Mouse (Mus musculus) forebrain, embryonic 14.5 days (tissue): ENCODE results near the gene Lix1. TPM values are rescaled to one million over a fixed set of nuclear protein-coding genes. Genes with fewer than 3 reads are reported as not detected.
A peak's percentile ranks its signal among the peaks of the same experiment; 100 is the strongest.

Source experiments
- ATAC-seq: fragments of 200-750 bp; cut with Nextera tagmentation; 2 replicates; pipeline ENCODE4 v1.8.0; 2017; ENCODE audit warnings: mild to moderate bottlenecking, moderate library complexity
- DNase-seq: peaks from one replicate; pipeline ENCODE4 v3.0.0-alpha.2; 2015; ENCODE audit warnings: low spot score
- H3K27ac ChIP-seq: fragments of 300-500 bp; sonication (generic); 2 replicates; pipeline ENCODE4 v1.5.1; 2014; ENCODE audit warnings: low read depth, mild to moderate bottlenecking, control low read depth, low read length, moderate library complexity
- H3K27me3 ChIP-seq: fragments of 300-500 bp; sonication (generic); replicated peaks from 2 replicates; pipeline ENCODE4 v1.6.1; 2014; ENCODE audit warnings: low read length, control low read depth, mixed read lengths; ENCODE audit not compliant: control insufficient read depth, insufficient read depth
- H3K36me3 ChIP-seq: fragments of 300-500 bp; sonication (generic); 2 replicates; pipeline ENCODE4 v1.6.1; 2014; ENCODE audit warnings: low read length, control low read depth; ENCODE audit not compliant: control insufficient read depth, insufficient read depth
- H3K4me1 ChIP-seq: fragments of 300-500 bp; sonication (generic); 2 replicates; pipeline ENCODE4 v1.6.1; 2014; ENCODE audit warnings: antibody characterized with exemption, low read length, control low read depth; ENCODE audit not compliant: control insufficient read depth, insufficient read depth
- H3K4me2 ChIP-seq: fragments of 300-500 bp; sonication (generic); 2 replicates; pipeline ENCODE4 v1.6.1; 2014; ENCODE audit warnings: mild to moderate bottlenecking, control low read depth, low read length
- H3K4me3 ChIP-seq: fragments of 300-500 bp; sonication (generic); 2 replicates; pipeline ENCODE4 v1.5.1; 2014; ENCODE audit warnings: low read depth, low read length, control low read depth
- H3K9ac ChIP-seq: fragments of 300-500 bp; sonication (generic); 2 replicates; pipeline ENCODE4 v1.6.1; 2014; ENCODE audit warnings: mild to moderate bottlenecking, low read length, control low read depth, moderate library complexity
- H3K9me3 ChIP-seq: fragments of 300-500 bp; sonication (generic); replicated peaks from 2 replicates; pipeline ENCODE4 v1.6.1; 2016; ENCODE audit warnings: low read length, control low read depth, mixed read lengths; ENCODE audit not compliant: control insufficient read depth
- WGBS: fragments of 180-500 bp; shearing (Covaris S2); extraction: QIAGEN DNeasy Blood & Tissue Kit; methylation state at CpG from one replicate; pipeline ENCODE4 v1.1.7; 2014; 5-methylcytosine and 5-hydroxymethylcytosine counted together
- polyA plus RNA-seq: library from polyadenylated mRNA; unstranded; fragments of >200 nt; fragmentation: Nextera tagmentation; extraction: Ambion mirVana; gene quantifications from 2 replicates; pipeline ENCODE4 v1.2.1, GENCODE M21; 2014

The Lix1 gene
- polyA plus RNA-seq, 1 experiment from 2014 or later = 26.9 TPM

DNA sequence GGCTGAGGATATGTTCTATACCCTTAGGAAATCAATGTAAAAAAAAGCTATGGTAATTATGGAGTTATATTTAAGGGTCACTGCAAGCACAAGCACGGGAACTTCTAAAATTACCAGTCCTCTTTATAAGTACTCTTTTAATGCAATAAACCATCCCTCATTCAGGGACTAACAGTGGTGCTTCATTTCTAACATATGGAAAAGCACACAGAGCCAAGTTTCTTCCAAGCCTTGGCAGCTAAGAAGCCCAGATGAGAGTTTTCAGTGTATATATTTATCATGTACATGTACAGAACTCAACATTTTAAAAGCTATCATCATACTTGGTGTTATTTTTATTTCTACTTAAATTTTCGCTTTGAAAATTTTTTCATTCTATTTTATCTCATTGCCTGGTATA, 26.4 kb downstream of the Lix1 start:
- H3K9me3 ChIP-seq = no peaks in the 10 kb centered on the region
- H3K4me3 ChIP-seq = no peak overlapping the region
- H3K36me3 ChIP-seq = peaks cover 3% of the 10 kb centered on the region; the same call in 1 of the 2 replicates
- 94% methylated on average over 2 of the region's 2 CpGs for WGBS
- H3K27ac ChIP-seq = no peak overlapping the region
- peaks cover 7% of the 10 kb centered on the region; the same call in 1 of the 2 replicates for H3K4me1 ChIP-seq
- no peak overlapping the region for H3K9ac ChIP-seq
- H3K4me2 ChIP-seq = no peak overlapping the region
- DNase-seq = no peak
- ATAC-seq = no peak
- no peaks in the 10 kb centered on the region for H3K27me3 ChIP-seq

DNA sequence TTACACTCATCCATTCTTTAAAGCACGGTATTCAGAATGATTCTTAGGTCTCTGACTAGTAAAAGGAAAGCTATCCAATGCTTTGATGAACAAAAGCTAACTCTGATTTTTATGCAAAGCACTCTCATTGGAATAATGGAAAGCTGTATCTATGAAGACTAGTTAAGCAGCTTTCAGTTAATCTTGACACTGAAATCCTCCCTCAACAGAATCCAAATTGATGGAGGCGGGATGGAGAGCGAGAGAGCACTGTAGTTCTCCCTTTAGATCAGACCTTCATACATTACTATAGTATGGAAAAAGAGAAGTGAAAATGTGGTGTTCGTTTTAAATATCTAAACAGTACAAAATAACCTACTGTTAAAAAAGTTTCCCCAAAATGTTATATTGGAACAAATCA, 31.2 kb downstream of the Lix1 start:
- Histone ChIP-seq H3K4me1 (0 out of 2 replicates have a peak, but pooled peaks cover 2% of the 10 kb centered on the region), H3K36me3 (peaks cover 3% of the 10 kb centered on the region; the same call in 1 of the 2 replicates), H3K27ac (no peak overlapping the region), H3K27me3 (no peaks in the 10 kb centered on the region), H3K4me3 (no peak overlapping the region), H3K4me2 (no peak overlapping the region), H3K9me3 (no peaks in the 10 kb centered on the region), H3K9ac (no peak overlapping the region)
- DNase-seq = no peak
- no peak for ATAC-seq
- WGBS = 34% methylated on average over 4 of the region's 4 CpGs

DNA sequence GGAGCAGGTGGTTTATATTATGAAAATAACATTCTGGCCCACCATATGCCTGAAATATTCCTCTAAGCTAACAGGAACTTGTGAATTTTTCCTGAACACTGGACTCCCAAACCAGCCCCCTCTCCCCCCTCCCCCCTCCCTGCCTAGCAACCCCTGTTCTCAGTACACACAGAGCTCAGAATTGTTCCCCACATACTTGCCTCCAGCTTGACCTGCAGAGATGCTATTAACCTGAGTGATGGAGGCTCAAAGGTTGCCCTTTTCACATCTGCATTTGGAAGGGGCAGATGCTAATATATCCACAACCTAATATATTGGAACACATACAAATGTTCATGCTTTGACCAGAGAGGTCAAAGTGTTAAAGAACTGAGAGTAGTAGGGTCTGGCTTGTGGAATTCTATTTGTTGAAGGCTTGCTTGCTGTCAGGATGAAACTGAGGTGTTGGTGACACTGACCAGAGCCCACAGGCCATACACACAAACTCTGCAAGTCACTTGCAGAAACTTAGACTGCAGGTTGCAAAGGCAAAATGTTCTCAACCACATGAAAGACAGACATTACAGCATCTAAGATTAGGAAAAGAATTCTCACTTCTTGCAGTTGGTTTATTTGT, 36.2 kb downstream of the Lix1 start:
- Histone ChIP-seq H3K4me1 (peaks cover 12% of the 10 kb centered on the region), H3K4me2 (no peak overlapping the region), H3K27ac (no peak overlapping the region), H3K36me3 (no peaks in the 10 kb centered on the region), H3K4me3 (no peak overlapping the region), H3K9ac (no peak overlapping the region), H3K9me3 (no peaks in the 10 kb centered on the region), H3K27me3 (no peaks in the 10 kb centered on the region)
- DNase-seq = no peak
- no peak for ATAC-seq

DNA sequence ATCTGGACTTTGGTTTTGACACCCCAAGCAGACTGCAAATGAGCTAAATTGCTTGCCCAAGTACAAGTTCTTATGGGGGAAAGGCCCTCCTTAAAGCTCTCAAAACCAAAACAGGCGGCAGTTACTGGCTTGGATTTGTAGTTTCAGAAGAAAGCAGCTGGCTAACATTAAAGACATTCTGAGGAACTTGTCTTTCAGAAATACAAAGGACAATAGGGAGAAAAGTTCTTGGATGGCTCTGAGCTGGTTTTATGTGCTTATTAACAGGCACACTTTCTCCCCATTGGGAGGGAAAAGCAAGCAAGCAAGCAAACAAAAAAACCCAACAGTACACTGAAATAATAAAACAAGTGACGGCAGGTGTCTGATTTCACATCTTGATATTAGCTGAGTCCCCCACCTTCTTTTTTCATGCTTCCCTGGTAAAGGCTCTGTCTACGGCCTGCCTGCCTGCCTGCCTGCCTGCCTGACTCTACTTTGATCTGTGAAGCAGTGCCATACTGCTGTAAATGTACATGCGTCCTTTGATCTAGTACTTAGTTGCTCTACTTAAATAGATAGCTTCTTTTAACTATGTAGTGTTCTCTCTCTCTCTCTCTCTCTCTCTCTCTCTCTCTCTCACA, 39.5 kb downstream of the Lix1 start:
- H3K27ac ChIP-seq = peak overlapping the region; percentile 14; the same call in 1 of the 2 replicates
- WGBS = 8% methylated on average over 4 of the region's 4 CpGs
- no peak overlapping the region for H3K4me2 ChIP-seq
- DNase-seq (peak; percentile 41), ATAC-seq (peak; percentile 65)
- H3K4me1 ChIP-seq = peaks cover 12% of the 10 kb centered on the region
- no peak overlapping the region for H3K4me3 ChIP-seq
- H3K27me3 ChIP-seq = no peaks in the 10 kb centered on the region
- H3K9me3 ChIP-seq = no peaks in the 10 kb centered on the region
- peaks cover 8% of the 10 kb centered on the region; the same call in 1 of the 2 replicates for H3K36me3 ChIP-seq
- no peak overlapping the region for H3K9ac ChIP-seq

DNA sequence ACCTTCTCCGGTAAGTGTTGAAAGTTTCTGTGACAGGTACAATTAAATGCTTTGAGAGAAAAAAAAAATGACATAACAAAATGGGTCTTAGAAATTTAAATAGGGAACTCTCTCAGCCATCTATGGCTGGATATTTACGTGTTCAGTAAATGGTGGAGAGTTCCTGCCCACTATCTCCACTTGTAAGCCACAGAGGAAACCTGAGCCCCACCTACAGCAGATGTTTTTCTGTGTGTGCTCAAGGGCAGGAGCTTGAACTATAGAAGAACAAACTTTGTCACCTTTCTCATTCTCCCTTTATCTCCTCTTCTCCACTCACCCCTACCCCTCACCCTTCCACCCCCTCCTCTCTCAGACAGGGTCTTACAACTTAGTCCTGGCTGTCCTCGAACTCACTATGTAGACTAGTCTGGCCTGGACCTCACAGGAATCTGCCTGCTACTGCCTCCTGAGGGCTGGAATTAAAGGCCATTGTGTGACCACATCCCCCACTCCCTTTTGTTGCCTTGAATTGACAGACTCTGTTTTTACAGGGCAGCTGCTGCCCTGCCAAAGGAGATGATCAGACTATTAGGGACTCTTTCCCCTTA, 41.9 kb downstream of the Lix1 start:
- Histone ChIP-seq H3K9me3 (no peaks in the 10 kb centered on the region), H3K27ac (no peak overlapping the region), H3K9ac (no peak overlapping the region), H3K4me1 (peaks cover 21% of the 10 kb centered on the region), H3K36me3 (peaks cover 8% of the 10 kb centered on the region; the same call in 1 of the 2 replicates), H3K27me3 (no peaks in the 10 kb centered on the region), H3K4me2 (no peak overlapping the region), H3K4me3 (no peak overlapping the region)
- DNase-seq = no peak
- ATAC-seq = no peak
- WGBS = 94% methylated on average over 3 of the region's 3 CpGs

GRCm38 (mm10) chr17:17446683-17447082, 44.2 kb downstream of the Lix1 start:
- WGBS = 95% methylated on average over 3 of the region's 3 CpGs
- ATAC-seq (no peak), DNase-seq (no peak)
- Histone ChIP-seq H3K9ac (no peak overlapping the region), H3K4me3 (no peak overlapping the region), H3K9me3 (no peaks in the 10 kb centered on the region), H3K4me1 (peaks cover 18% of the 10 kb centered on the region; the same call in 1 of the 2 replicates), H3K36me3 (peaks cover 8% of the 10 kb centered on the region; the same call in 1 of the 2 replicates), H3K4me2 (no peak overlapping the region), H3K27ac (no peak overlapping the region), H3K27me3 (no peaks in the 10 kb centered on the region)

DNA sequence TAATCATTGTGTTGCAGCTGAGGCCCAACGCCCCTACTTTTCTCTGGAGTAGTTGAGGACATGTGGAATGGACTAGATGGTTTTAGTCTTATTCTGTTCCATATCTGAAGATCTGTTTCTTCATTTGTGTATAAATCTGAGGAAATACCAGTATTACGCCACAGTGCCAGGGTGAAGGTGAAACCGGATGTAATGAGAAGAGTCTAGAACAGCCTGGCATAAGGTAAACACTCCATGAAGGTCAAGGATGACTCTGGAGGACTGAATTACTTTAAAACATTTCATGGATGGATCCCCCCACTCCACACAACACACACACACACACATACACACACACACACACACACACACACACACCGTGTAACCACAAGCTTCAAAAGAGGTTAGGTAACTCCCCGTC, 45.3 kb downstream of the Lix1 start:
- H3K4me2 ChIP-seq = no peak overlapping the region
- ATAC-seq (no peak), DNase-seq (no peak)
- peaks cover 8% of the 10 kb centered on the region; the same call in 1 of the 2 replicates for H3K36me3 ChIP-seq
- 64% methylated on average over 5 of the region's 5 CpGs for WGBS
- H3K4me1 ChIP-seq = peaks cover 12% of the 10 kb centered on the region; the same call in 1 of the 2 replicates
- no peak overlapping the region for H3K27ac ChIP-seq
- H3K4me3 ChIP-seq = no peak overlapping the region
- no peaks in the 10 kb centered on the region for H3K9me3 ChIP-seq
- no peaks in the 10 kb centered on the region for H3K27me3 ChIP-seq
- no peak overlapping the region for H3K9ac ChIP-seq

- ATAC-seq (peak; percentile 86), DNase-seq (peak; percentile 73)
- peak overlapping the region; percentile 43 for H3K4me2 ChIP-seq
- H3K9ac ChIP-seq = peak overlapping the region; percentile 47
- H3K27me3 ChIP-seq = no peaks in the 10 kb centered on the region
- peaks cover 8% of the 10 kb centered on the region; the same call in 1 of the 2 replicates for H3K36me3 ChIP-seq
- WGBS = 6% methylated on average over 17 of the region's 17 CpGs
- no peaks in the 10 kb centered on the region for H3K9me3 ChIP-seq
- H3K4me1 ChIP-seq = peaks cover 12% of the 10 kb centered on the region; the same call in 1 of the 2 replicates
- peak overlapping the region; percentile 58 for H3K27ac ChIP-seq
- peak overlapping the region; percentile 11 for H3K4me3 ChIP-seq
These were observed 46.4 kb downstream of the Lix1 start for GRCm38 (mm10) chr17:17448737-17449440.
